Comparison of ENCODE assay signal across 8 mouse cellular contexts in genomic region chr15:78802776-78803391, GRCm38 (mm10). TPM values are rescaled to one million over a fixed set of nuclear protein-coding genes. Genes with fewer than 3 reads are reported as not detected.
DNase-seq lines count a peak whose midpoint lies in the region; ATAC-seq lines count a peak whose summit lies in the region.

Card10 (minus strand) TSS chr15:78803042.

- H3K4me2 ChIP-seq in heart, embryonic 12.5 days: peak within 1 kb of the TSS; percentile 81
- peak within 1 kb of the TSS; percentile 97 for H3K4me2 ChIP-seq in kidney, embryonic 15.5 days

- H3K4me3 ChIP-seq in erythroblast, embryonic 14.5 days (replicated peaks): peak within 1 kb of the TSS; percentile 57
- H3K4me3 ChIP-seq in heart, embryonic 12.5 days: peak within 1 kb of the TSS; percentile 55
- H3K4me3 ChIP-seq in kidney, embryonic 15.5 days (replicated peaks): peak within 1 kb of the TSS; percentile 70

- peak; percentile 75 for DNase-seq in embryo, embryonic 11 days
- DNase-seq in lung, postnatal 10 days: peak; percentile 69
- peak; percentile 77 for DNase-seq in retina, postnatal 1 day
- no peak for DNase-seq in cerebellum, adult 11-12 months

- H3K4me1 ChIP-seq in erythroblast, embryonic 14.5 days (ENCODE audit: control insufficient read depth): peaks cover 11% of the 10 kb centered on the region
- H3K4me1 ChIP-seq in heart, embryonic 12.5 days (replicated peaks): peaks cover 35% of the 10 kb centered on the region
- H3K4me1 ChIP-seq in kidney, embryonic 15.5 days: peaks cover 76% of the 10 kb centered on the region

- no peak for ATAC-seq in erythroblast, adult 5-6 weeks (replicated peaks; ENCODE audit: low FRiP score, poor library complexity, severe bottlenecking)
- peak; percentile 61 for ATAC-seq in heart, embryonic 12.5 days (ENCODE audit: insufficient number of reproducible peaks, low FRiP score)
- peak; percentile 72 for ATAC-seq in kidney, embryonic 15.5 days (replicated peaks; ENCODE audit: low FRiP score)

- H3K9me3 ChIP-seq in erythroblast, embryonic 14.5 days (ENCODE audit: control insufficient read depth, low read length): peaks cover 3% of the 10 kb centered on the region; the same call in 1 of the 2 replicates
- no peaks in the 10 kb centered on the region for H3K9me3 ChIP-seq in heart, embryonic 12.5 days (replicated peaks)
- H3K9me3 ChIP-seq in kidney, embryonic 15.5 days (replicated peaks): no peaks in the 10 kb centered on the region

- H3K9ac ChIP-seq in heart, embryonic 12.5 days: peak within 1 kb of the TSS; percentile 67
- peak within 1 kb of the TSS; percentile 74 for H3K9ac ChIP-seq in kidney, embryonic 15.5 days

- H3K36me3 ChIP-seq in erythroblast, embryonic 14.5 days (ENCODE audit: control insufficient read depth): no peaks in the 10 kb centered on the region; the same call in 1 of the 2 replicates
- no peaks in the 10 kb centered on the region for H3K36me3 ChIP-seq in heart, embryonic 12.5 days
- H3K36me3 ChIP-seq in kidney, embryonic 15.5 days: peaks cover 5% of the 10 kb centered on the region; the same call in 1 of the 2 replicates

- WGBS in heart, embryonic 12.5 days: under 1% methylated on average over 59 of the region's 70 CpGs
- WGBS in kidney, embryonic 15.5 days: 1% methylated on average over 70 of the region's 70 CpGs

- H3K27me3 ChIP-seq in erythroblast, embryonic 14.5 days (ENCODE audit: control insufficient read depth): peaks cover 55% of the 10 kb centered on the region
- H3K27me3 ChIP-seq in heart, embryonic 12.5 days (replicated peaks): peaks cover 38% of the 10 kb centered on the region
- peaks cover 57% of the 10 kb centered on the region for H3K27me3 ChIP-seq in kidney, embryonic 15.5 days

- H3K27ac ChIP-seq in heart, embryonic 12.5 days (ENCODE audit: poor library complexity, severe bottlenecking): peak within 1 kb of the TSS; percentile 58
- H3K27ac ChIP-seq in kidney, embryonic 15.5 days: peak within 1 kb of the TSS; percentile 92

RNA-seq across cellular contexts. Expression of gene Card10, which starts in this region (rescaled TPM):
- 0.01 and 0.02 TPM in 2 replicates for polyA plus RNA-seq in erythroblast, embryonic 14.5 days (2012)
- 0.58 TPM in 1 of 2 replicates, not detected in the other for total RNA-seq in erythroblast, adult 5-6 weeks (2015; ENCODE audit: low replicate concordance)
- 0.56 TPM in 1 of 2 replicates, not detected in the other for total RNA-seq in erythroblast, adult 5-6 weeks (2017; ENCODE audit: low replicate concordance)
- 6.1 and 7.5 TPM in 2 replicates for polyA plus RNA-seq in heart, embryonic 12.5 days (2016; fragmentation: Nextera tagmentation; extraction: Ambion mirVana)
- polyA plus RNA-seq in kidney, embryonic 15.5 days (2015; fragmentation: Nextera tagmentation; extraction: Ambion mirVana): 9.1 and 9.5 TPM in 2 replicates
